Mouse (Mus musculus) embryo, embryonic 11.5 days (tissue): ENCODE measurements around the gene Il12a.

ENCODE experiments used
- DNase-seq: peaks from one replicate; pipeline ENCODE4 v3.0.0-alpha.2; 2012; ENCODE audit warnings: low read depth, low spot score

Il12a gene

GRCm38 (mm10) chr3:68684207-68684606 lies 6.2 kb upstream of the Il12a start:
- no peak for DNase-seq

DNA sequence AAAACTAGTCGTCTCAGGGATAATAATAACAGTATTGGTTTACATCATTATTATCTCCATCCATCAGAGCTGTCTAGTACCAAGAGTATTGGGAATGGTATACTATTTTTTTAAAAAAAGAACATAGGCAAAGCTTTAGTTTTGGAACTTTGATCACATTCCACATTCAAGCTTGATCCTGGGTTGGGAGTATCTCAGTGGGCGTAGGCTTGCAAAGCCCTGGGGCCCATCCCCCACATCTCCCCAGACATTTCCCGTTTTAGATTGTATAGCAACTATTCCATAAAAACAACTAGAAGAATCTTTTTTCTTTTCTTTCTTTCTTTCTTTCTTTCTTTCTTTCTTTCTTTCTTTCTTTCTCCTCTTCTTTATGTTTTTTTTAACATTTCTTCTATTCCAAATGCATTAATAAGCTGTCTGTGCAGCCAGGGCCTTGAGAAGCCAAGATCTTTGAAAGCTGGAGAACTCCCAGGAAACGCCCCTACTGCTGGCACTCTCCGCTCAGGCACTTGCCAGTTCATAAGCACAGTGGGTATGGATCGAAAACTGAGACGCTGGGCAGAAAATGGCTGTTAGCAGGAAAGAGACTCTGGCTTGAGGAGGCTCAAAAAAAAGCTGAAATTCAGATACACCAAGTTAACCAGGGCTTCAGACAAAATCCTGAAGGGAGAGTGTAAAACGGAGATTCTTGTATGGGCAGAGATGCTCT lies 3.4 kb upstream of the Il12a start:
- no peak for DNase-seq

GRCm38 (mm10) chr3:68689346-68689745 lies 1.1 kb upstream of the Il12a start:
- DNase-seq = no peak

DNA sequence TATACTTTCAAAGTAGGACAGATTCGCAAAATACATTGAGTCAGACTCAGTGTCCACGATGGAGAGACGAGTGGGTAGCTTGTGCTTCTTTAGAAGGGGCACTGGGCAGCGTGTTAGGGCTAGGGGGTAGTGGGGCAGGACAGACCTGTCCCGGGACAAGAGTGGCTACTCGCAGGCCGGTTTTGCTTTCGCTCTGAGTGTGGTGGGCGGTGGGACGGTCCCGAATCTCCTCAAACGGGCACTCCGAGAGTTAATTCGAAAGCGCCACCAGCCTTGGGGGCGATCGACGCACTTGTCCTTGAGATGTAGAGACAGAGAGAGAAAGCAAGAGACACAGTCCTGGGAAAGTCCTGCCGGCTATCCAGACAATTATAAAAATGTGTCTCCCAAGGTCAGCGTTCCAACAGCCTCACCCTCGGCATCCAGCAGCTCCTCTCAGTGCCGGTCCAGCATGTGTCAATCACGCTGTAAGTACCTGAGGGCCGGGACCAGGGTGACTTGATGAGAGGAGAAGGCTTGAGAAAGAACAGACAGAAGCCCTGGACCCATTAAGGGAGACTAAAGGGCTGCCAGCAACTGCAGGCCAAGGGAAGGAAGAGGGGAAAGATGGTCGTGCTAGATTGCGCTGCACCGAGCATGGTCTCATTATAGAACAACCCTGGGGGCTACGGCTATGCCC lies 795 bp downstream of the Il12a start:
- no peak for DNase-seq

- no peak for DNase-seq
Observed at GRCm38 (mm10) chr3:68691938-68692599, 1.6 kb downstream of the Il12a start.

DNA sequence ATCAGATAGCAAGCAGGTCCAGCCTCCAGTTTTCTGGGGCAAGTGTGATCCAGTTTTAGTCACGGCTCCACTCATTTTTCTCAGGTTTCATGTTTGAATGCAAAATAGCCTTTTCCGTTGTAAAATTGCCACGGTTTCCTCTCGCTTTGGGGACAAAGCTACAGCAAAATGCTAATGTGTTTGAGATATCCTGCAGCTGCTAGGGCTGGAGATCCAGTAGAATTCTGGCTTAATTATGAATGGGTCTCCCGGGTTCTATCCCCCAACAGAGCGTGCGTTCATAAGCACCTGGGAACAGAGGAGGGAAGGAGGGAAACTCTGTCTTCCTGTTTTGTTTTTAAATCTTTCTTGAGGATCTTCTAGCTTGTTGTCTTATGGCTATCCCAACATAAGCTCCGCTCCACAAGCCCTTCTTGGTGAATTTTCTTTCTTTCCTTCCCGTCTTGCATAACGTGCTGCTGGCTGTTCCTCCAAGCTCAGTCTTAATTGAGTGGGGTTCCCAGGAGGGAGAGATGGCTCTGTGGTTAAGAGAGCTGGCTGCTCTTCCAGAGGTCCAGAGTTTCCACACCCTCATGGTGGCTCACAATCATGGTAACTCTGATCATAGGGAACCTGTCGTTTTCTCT lies 2.3 kb downstream of the Il12a start:
- no peak for DNase-seq

DNA sequence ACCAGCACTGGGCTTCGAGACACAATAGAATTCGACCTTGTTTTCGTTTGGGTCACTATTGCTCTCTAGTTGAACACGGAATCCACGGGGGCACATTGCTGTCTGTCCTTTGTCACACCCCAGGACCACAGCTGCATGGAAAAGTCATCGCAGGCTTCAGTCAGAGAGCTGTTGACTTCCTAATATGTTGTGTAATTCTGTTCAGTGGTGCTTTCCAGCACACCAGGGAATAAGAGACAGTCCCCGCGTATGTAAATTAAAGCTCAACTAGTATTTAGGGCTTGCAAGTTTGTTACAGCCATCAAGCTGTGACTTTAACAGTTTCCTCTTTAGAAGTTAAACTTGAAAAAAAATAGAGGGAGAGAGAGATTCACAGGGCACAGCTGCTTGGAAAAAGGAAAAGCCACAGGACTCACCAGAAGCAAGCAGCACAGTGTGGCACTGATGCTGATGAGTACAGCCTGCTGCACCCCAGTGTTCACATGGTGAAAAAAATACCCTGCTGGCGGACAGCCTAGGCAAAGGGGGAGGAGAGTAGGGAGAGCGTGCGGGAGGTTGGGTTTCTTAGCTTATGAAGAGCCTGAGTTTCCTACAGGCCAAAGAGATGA lies 3.1 kb downstream of the Il12a start:
- no peak for DNase-seq

DNA sequence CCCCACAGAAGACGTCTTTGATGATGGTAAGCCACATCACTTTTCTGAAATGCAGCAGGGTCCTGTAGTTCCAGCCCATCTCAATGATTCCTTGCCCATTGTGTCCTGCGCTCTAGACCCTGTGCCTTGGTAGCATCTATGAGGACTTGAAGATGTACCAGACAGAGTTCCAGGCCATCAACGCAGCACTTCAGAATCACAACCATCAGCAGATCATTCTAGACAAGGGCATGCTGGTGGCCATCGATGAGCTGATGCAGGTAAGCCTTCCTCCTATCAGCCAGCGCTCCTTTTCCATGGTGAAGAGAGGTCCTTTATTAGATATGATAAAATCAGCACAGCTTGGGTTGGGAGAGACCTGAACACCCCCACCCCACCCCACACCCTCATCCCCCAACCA lies 4.9 kb downstream of the Il12a start:
- DNase-seq = no peak

GRCm38 (mm10) chr3:68696495-68697200 lies 6.2 kb downstream of the Il12a start:
- DNase-seq = no peak

DNA sequence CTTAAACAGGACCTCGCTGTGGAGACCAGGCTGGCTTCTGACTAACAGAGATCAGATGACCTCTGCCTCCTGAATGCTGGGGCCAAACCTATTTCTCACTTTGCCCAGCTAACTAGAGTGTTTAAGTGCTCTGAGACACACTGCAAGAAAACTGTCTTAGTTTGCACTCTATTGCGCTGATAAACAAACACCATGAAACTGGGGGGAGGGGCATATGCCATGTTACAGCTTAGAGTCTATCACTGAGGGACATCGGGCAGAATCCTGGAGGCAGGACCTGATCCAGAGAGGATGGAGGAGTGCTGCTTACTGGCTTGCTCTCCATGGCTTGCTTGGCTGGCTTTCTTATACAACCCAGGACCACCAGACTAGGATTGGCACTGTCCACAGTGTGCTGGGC lies 8.2 kb downstream of the Il12a start:
- DNase-seq = no peak

DNA sequence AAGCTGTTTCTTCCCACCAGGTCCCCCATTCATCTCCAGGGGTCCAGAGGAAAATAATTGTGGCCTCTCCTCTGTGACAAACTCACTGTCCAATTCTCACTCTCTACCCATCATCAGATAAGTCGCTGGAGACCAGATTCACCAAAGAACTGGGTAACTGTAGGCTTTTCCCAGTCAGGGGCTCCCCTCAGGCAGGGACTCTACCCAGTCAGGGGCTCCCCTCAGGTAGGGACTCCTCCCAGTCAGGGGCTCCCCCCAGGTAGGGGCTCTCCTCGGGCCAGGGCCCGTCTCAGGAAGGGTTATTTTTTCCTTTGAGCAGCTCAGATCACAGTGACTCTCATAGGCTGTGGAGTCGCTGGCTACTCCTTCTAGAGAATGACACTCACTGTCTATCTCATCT lies 9.6 kb downstream of the Il12a start:
- DNase-seq = no peak

GRCm38 (mm10) chr3:68706307-68706706 lies 15.9 kb downstream of the Il12a start:
- DNase-seq = no peak

GRCm38 (mm10) chr3:68708230-68708629 lies 17.8 kb downstream of the Il12a start:
- DNase-seq = peak; percentile 34

DNA sequence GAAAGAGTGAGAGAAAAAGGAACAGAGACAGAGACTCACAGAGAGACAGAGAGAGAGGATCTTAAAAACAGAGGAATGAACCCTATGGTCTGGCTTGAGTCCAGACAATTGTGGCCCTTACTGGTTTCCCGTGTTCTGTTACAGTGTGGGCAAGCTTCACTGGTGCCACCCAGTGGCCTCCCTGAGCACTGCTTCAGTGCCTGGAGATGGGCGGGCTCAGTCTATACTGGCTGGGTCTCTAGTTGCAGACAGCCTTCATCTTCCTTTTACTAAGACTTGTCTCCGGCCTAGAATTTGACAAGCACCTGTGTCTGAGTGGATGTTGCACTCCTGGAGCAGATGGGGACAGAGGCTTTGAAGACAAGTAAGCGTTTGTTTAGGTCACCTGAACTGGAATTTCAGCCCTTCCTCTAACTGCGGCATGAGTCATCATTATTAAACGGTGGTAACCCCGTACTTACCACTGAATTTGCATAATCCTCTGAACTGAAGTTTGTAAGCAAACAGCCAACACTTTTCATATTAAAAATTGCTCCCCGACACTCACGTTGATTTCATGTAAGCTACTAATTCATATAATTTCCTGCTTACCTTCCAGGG lies 18.9 kb downstream of the Il12a start:
- peak; percentile 47 for DNase-seq

GRCm38 (mm10) chr3:68710436-68710835 lies 20.0 kb downstream of the Il12a start:
- DNase-seq = no peak

- no peak for DNase-seq
Observed at GRCm38 (mm10) chr3:68711510-68711909, 21.1 kb downstream of the Il12a start.

- DNase-seq = peak; percentile 51
Observed at GRCm38 (mm10) chr3:68713550-68713949, 23.1 kb downstream of the Il12a start.

- peak; percentile 35 for DNase-seq
Observed at GRCm38 (mm10) chr3:68717346-68717745, 26.9 kb downstream of the Il12a start.

GRCm38 (mm10) chr3:68719229-68719819 lies 28.9 kb downstream of the Il12a start:
- no peak for DNase-seq

DNA sequence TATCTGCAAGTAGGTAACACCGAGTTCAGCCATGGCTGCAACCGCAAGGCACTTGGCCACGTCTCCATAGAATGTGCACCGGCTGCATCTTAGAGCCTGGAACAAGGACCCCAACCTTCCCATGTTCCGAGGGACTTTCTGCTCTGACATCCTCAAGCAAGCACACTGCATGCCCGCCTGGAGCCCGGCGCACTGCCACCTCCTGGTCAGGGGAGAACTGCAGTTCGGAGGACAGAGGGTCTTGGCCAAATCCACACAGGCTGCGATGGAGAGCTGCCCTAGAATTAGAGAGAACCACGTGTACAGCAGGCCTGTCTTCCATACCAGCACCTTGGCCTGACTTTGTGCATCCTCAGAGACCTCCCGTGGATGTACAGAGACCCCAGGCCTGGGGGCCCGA lies 29.8 kb downstream of the Il12a start:
- no peak for DNase-seq

- DNase-seq = no peak
Observed at GRCm38 (mm10) chr3:68741955-68742354, 51.5 kb downstream of the Il12a start.
